Mouse (Mus musculus) CD8-positive naive resting alpha-beta T cell, adult 2 months (primary cell): Measurements from ENCODE around the gene Mrpl44.

Source experiments
- DNase-seq, 2 experiments: peaks; one replicate each; pipeline ENCODE4 v3.0.0; 2022; ENCODE audit warnings: low read depth in 2 of 2, low spot score in 2 of 2

The Mrpl44 gene

GRCm38 (mm10) chr1:79775927-79776458 is at the start of gene Mrpl44, which contains the start of gene Wdfy1:
Gene Mrpl44 (plus strand): TSS chr1:79776018.
Gene Wdfy1 (minus strand): TSS chr1:79776143.
- DNase-seq = peak; percentile 97 to 99

DNA sequence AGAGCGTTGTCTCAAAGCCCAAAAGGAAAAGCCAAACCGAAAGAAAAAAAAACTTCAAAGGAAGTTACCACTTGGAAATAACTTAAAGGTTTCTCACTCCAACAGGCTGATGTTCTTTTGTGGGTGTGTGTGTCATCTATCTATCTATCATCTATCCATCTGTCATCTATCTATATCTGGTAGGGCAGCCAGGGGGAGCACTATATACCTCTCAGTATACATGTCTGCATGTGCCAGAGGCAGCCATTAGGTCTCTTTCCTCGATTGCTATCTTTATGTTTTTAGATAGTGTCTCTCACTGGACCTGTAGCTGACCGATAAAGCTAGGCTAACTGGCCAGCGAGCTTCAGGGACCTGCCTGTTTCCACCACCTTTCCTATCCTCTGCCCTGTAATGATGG is 41.0 kb upstream of the Mrpl44 start:
- DNase-seq = no peak

- no peak for DNase-seq
Observed at GRCm38 (mm10) chr1:79736408-79736807, 39.4 kb upstream of the Mrpl44 start.

DNA sequence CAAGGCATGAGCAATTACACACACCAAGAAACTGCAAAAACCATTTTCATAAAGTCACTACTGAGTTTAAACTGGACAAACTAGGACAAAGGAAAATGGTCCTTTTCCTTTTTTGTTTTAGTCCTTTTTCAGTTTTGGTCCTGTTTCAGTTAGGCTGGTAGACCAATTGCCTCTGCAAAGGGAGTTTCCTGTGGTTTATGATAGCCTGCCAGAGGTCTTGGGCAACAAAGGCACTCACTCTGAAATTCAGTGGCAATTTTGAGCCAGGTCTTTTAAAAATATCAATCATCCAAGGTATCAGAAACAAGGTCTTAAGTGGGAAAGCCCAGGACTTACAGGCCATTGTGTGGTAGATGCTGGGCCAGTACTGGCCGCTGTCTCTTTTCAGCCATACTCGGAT is 36.1 kb upstream of the Mrpl44 start:
- no peak for DNase-seq

DNA sequence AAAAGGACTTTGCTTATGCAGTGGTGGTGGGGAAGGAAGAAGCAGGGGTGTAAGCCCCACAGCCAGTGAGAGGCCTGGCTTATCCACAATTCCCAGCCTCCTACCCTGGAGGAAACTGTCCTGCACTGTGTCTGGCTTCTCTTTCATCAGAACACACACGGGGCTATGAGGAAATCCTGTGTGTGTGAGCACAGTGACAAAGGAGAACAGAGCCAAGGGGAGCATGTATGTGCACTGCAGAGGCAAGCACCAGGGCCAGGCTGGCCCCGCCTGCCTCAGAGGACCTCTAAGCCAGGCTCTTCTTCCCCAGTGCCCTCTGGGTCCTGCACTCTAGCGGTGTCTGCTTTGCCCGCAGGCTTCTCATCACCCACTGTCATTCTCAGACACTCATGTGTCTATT is 34.8 kb upstream of the Mrpl44 start:
- DNase-seq = no peak

GRCm38 (mm10) chr1:79742949-79743348 is 32.9 kb upstream of the Mrpl44 start:
- no peak for DNase-seq

DNA sequence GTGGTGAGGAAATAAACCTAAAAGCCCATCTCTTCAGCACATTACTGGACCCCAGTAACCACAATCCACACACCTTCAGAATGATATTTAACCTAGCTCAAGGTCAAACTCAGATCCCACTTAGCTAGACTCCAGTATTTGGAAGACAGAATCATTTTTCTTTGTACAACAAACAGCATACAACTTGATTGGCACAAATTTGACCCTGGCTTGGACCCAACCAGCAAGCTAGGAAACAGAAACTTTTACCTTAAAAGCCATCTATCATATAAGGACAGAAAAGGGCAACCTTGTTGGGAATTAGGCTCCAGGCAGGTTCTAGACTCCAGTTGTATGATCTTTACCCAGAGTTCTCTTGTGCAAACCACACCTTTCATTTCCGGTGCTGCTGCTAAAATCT is 32.4 kb upstream of the Mrpl44 start:
- DNase-seq = no peak

DNA sequence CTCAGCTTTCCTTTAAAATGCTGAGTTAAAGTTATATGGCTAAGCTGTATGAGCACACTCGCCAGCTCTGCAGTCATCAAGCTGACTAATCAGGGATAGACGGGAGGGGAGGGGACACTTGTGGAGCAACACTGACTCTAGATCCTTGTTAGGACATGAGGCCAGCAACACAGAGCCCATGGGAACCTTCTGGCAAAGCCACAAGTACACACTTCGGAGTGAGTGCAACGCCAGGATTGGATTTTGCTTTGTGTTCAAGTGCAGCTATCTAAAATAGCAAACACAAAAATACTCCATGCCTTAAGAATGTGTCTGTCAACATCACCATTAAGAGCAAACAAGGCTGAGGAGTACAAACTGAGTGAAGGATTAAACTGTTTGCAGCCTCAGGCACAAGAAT is 29.8 kb upstream of the Mrpl44 start:
- no peak for DNase-seq

- DNase-seq = peak; percentile 21 to 23
Observed at GRCm38 (mm10) chr1:79751186-79751585, 24.6 kb upstream of the Mrpl44 start.

DNA sequence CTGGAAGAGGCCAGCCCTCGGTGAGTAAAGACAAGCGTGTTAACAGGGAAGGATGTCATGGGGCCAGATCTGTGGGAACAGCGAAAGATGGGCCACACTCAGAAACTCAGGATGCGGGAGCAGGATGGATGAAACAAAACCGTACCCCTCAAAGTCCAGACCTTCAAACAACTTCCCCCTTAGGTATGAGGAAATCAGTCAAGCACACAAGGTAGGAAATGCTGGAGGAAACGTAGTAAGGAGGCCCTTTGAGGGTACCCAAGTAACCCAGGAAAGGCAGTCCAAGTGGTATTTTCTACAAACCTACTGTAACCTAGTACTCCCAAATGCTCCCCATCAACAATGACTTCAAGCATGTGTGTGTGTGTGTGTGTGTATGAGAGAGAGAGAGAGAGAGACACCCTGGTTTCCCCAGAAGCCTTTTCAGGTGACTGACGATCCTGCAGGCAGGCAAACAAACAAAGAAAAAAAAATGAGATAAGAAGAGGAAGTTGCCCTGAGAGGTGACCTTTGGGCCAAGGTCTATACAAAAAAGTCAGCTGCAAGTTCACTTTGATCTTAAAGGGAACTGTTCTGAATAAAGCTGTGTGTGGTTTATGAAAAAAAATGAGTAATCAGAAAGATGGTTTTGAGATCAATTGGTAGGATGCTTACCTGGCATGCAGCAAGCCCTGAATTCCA is 23.7 kb upstream of the Mrpl44 start:
- DNase-seq = peak in 1 of 2 experiments; percentile 4

DNA sequence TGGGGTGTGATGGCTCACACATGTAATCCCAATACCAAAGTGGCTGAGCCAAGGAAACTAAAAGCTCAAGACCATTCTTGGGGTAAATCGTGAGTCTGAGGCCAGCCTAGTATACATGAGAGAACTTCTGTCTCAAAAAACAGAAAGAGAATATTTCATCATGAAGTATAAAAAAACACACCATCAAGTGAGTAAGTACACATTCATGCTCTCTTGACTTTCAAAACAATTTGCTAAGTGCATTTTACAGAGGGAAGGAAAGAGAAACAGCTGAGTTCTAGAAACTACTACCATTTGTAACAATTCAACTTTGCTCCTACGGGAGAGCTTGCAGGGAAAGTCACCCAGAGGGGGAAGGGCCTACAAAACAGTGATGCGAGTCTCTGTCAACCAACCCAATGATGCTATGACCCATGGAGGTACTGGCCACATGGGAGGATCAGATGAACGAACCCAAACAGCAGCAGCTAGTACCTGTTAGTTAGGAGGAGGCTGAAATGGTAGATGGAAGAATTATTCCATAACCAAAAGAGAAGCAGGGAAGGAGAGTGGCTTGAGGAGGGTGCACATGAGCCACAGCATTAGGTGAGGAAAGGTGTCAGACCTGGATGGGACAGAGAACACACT is 23.0 kb upstream of the Mrpl44 start:
- DNase-seq = no peak

GRCm38 (mm10) chr1:79753456-79753855 is 22.4 kb upstream of the Mrpl44 start:
- no peak for DNase-seq

DNA sequence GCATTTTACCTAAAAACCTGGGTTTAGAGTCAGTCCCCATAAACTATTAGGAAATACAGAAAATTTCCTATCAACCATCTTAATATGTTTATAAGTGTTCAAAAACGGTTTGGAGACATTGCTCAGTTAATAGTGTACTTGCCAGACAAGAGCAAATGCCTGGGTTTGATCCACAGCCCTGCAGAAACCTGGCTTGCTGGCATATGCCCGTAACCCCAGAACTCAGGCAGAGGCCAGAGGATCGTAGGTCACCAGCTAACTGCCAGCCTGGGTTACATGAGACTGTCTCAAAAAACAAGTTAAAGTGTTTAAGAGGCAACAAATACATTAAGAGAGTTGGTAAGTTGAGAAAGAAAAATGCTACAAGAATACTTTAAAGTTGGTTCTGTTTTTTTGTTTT is 20.9 kb upstream of the Mrpl44 start:
- DNase-seq = no peak

- DNase-seq = no peak
Observed at GRCm38 (mm10) chr1:79755376-79755775, 20.4 kb upstream of the Mrpl44 start.

DNA sequence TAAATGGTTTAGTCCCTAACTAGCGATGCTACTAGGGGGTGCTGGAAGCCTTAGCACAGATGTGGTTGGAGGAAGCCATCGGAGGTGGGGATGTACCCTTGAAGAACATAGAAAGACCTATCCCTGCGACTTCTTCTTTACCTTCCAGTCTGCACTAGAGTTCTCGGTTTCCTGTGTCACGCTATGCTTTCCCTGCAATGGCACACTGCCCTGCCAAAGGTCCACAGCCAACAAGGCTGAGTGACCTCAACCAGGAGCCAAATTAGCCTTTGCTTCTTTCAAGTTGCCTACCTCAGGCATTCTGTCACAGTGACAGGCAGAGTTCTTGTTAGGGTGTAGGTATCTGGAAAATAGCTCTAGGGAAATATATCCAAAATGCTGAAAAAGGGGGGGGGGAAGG is 19.4 kb upstream of the Mrpl44 start:
- DNase-seq = no peak

- no peak for DNase-seq
Observed at GRCm38 (mm10) chr1:79757161-79757560, 18.7 kb upstream of the Mrpl44 start.

GRCm38 (mm10) chr1:79757597-79757996 is 18.2 kb upstream of the Mrpl44 start:
- DNase-seq = no peak

DNA sequence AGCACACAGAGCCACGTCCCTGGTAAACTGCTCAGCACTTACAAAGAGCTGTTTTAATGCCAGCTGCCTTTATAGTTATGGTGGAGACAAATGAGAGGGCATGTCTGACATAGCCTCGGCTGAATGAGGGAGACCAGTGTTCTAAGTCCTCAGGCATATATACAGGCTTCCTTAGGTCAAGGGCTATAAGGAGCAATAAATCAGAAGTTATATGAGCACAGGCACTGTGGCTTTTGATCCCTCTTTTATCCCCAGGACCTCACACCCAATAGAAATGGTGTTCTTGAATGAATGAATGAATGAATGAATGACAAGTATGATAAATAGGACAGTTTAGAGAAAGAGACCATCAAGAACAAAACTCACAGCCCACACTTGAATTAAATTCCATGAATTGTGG is 16.8 kb upstream of the Mrpl44 start:
- DNase-seq = no peak

- DNase-seq = no peak
Observed at GRCm38 (mm10) chr1:79759436-79759972, 16.3 kb upstream of the Mrpl44 start.

DNA sequence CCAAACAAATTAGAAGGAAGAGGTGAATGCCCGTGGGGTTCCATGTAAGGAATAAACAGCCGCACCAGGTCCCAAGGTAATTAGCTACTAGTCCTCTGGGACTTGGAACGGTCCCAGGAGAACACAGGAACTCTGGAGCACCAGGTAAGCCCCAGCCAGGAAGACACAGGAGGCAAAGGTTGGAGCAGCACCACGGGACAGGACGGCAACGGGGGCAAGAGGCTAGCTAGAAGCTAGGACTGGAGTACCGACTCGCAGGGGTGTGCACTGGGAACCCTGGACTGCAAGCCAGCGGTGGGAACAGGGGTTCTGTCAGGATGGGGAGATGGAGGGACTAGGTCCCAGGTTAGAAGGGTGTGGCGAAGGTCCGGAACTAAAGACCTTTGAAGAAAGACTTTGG is 15.2 kb upstream of the Mrpl44 start:
- no peak for DNase-seq

- DNase-seq = peak; percentile 54 to 56
Observed at GRCm38 (mm10) chr1:79761106-79761916, 14.5 kb upstream of the Mrpl44 start.

DNA sequence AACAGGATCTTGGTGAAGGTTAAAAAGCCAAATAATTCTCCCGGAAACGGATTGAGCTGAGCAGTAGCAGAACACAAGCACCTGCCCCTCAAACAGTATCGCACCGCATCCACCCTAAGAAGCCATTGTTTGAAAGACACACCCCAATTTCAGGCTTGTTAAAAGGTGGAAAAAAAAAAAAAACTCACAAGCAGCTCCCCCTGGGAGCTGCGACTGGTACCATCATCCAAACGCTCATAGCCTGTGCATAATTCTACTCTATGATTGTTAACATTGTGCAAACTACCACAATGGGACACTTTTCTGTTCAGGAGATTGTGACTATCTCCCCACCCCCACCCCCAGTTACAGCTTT is 13.9 kb upstream of the Mrpl44 start:
- DNase-seq = no peak
